Mouse (Mus musculus) adrenal gland, postnatal 36 days (tissue): ENCODE results near the gene Lifr. TPM values are rescaled to one million over a fixed set of nuclear protein-coding genes. Genes with fewer than 3 reads are reported as not detected.

Experiments
- DNase-seq, 2 experiments: peaks; one replicate each; pipeline ENCODE4 v3.0.0; 2021; ENCODE audit warnings: mixed read lengths in 1 of 2
- total RNA-seq, 2 experiments: library from RNA; stranded (reverse); gene quantifications; 2 replicates each; pipeline ENCODE4 v1.2.3; 2021

Gene Lifr
- total RNA-seq, 2 experiments from 2014 or later: 35.8 to 59.6 TPM

DNA sequence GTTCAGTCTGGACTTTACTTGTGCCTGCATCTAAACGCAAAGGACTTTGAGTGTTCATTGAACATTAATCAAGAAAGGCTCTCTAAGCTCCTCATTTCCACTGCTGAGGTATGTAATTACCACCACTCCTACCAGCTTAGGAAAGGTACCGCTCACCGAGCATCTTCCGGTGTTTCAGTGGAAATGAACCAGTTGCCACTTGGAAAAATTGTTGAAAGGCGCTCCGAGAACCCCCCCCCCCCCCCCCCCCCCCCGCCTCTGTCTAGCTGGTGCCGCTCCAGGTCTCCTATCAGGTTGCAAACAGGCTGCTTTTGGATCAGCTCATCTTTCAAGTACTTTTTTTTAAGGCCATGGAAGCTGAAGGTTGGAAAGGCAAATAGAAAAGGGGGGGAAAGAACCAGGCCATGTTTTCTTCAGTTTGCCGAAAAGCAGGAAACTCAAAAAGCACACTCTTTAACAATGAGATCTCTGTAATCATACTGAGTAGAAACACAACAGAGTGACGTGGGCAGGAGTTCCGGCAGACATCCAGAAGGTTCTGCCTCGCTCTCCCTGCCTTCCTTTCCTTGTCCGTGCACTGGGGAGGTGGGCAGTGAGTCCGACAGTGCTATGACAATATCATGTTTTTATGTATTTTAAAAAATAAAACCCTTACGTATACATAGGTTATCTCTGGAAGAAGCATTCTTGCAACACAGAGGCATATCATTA is 9.3 kb upstream of the Lifr start:
- DNase-seq: no peak

GRCm38 (mm10) chr15:7081795-7082194 is 8.6 kb upstream of the Lifr start:
- no peak for DNase-seq

- no peak for DNase-seq
These were observed 7.5 kb upstream of the Lifr start for GRCm38 (mm10) chr15:7082901-7083300.

DNA sequence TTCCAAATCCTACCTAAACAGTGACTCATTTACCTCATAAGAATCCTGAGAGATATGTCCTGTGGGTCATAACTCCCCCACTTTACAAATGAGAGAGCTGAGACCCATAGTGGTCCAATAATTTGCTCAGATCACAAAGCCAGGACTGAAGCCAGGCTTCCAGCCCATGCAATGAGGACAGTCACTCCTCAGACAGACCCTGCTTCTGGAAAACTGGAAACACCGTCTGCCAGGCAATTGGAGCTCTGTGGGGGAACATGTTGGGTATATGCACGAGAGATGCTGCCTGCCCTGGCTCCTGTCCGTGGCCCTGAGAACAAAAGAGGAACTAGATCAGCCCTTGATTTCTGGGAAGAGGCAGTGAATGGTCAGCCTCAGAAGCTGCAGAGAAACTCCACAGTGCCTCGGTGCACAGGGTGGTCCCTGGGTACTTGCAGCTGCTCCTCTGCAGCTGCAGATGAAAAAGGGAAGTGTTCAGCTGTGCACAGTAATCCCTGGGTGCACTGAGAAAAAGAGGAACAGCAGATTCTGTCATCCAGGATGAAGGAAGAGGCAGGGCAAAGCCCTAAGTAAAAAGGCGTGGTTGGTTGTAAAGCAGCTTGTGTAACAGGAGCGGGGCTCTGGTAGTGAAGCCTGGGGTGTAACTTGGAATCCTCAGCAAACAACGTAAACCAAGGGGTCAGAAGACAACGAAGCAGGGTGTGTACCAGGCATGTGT is 5.5 kb upstream of the Lifr start:
- no peak for DNase-seq

- no peak for DNase-seq
These were observed 1.7 kb upstream of the Lifr start for GRCm38 (mm10) chr15:7088691-7089090.

DNA sequence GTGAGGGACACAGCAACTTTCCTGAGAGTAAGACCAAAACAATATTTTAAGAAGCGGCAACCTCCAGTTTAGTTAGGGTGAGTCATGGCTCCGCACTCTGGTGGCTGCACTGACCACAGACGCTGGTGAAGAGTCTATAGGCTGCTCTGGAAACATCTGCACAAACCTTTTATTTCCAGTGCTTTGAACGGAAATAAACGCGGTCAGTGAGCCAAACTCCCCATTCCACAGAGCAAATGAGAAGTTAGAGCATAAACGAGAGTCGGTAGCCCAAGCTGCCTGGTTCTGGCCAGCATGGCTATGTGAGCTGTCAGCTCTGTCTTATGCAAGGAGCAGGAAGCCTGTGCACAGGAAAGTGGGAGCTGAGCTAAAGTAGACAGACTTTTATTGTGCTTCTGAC is 1.9 kb downstream of the Lifr start:
- peak in 1 of 2 experiments; percentile 11 for DNase-seq

- DNase-seq: no peak
These were observed 9.0 kb downstream of the Lifr start for GRCm38 (mm10) chr15:7099406-7099805.

- DNase-seq: peak; percentile 65 to 72
These were observed 9.8 kb downstream of the Lifr start for GRCm38 (mm10) chr15:7100226-7100625.

DNA sequence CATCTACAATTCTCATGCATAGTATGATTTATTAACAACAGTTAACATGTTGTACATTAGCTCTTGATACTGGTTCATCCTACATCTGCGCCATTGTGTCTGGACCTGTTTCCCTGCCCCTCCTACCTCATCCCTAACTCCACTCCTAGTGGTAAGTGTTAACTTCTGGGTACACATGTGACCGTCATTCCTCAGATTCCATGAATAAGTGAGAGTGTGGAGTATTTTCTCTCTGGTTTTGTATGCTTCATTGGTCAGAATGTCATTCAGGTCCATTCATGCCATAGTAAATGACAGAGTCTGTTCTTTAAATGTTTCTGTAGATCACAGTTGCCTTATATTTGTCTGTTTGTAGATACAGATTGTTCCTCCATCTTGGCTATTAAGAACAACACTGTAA is 12.6 kb downstream of the Lifr start:
- DNase-seq: no peak

- DNase-seq: no peak
These were observed 14.8 kb downstream of the Lifr start for GRCm38 (mm10) chr15:7105224-7105623.

GRCm38 (mm10) chr15:7108160-7108559 is 17.7 kb downstream of the Lifr start:
- no peak for DNase-seq

GRCm38 (mm10) chr15:7112227-7112907 is 22.0 kb downstream of the Lifr start:
- no peak for DNase-seq

- no peak for DNase-seq
These were observed 23.5 kb downstream of the Lifr start for GRCm38 (mm10) chr15:7113906-7114305.

DNA sequence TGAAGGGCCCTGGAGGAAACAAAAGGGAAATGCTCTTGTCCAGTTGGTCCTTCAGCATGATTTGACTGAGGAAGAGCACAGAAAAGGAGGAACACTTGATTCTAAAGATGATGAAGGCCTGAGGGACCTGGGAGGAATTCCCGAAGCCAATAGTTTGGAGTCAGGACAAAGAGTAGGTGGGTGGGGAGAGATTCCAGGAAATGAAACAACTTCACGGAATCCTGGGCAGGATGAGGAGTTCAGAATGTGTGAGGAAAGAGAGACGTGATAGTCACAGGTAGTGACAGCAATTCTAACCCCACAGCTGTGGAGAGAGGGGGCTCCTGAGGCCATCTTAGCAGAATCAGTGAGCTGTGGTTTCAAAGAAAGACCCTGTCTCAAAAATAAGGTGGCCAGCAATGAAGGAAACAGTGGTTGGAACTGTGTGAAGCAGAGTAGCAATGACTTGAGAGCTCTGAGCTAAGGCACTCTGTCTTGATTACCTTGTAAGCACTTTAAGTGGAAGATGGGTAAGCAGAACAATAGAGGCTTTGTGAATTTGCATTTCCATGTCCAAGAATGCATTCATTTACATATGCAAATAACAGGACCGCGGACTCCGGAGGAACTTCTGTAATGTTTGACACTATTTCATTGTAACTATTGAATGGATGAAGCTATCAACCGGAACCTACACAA is 25.1 kb downstream of the Lifr start:
- DNase-seq: no peak

DNA sequence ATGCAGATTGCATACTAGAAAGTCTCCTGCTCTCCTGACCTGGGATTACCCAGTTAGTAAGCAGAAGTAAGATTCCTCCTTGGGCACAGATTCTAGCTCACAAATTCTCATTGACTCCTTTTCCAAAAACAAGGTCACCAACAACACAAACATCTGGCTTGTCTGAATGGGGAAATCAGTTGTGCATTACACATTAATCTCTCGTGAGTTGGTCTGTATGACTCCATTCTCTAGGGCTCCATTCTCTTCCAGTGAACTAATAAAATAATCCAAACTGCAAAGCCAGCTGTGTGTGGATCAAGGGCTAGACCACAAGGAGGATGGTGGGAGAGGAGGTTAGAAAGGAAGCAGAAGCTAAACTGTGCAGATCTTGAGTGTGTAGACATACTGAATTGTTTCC is 25.8 kb downstream of the Lifr start:
- no peak for DNase-seq

DNA sequence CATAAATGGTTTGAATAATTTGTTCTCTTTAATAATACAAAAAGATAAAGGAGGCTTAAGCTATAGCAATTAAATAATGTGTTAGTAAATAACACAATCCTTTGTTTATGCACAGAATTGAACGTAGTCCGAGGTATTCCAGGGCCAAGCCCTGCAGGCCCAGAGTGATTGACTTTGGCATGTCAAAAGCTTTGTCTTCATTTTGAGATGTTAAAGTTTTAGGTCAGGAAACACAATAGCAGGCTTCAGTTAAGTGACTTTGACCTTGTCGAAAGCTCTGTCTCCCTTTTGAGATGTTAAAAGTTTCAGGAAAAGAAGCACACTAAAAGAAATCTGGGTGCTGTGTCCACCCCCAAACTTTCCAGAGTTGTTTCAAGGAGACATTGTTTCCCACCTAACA is 26.3 kb downstream of the Lifr start:
- no peak for DNase-seq

- DNase-seq: no peak
These were observed 27.5 kb downstream of the Lifr start for GRCm38 (mm10) chr15:7117944-7118343.

DNA sequence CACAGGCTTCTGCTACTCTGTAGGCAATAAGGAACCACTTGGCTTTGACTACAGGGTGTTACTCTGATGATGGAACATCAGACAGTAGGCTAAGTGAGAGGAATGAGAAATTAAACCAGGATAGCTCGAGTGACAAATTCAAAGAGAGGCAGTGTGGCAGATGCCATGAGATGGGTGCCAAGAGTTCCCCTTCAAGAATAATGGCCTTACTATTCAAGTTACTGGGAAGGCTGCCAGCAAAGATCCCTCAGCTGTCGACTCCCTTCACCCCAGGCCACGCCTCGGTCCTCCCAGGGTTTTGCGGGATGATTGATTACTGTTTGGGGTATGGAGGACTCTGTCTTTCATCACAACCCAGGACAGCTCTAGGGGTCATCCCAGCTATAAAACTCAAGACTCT is 28.4 kb downstream of the Lifr start:
- DNase-seq: peak; percentile 63 to 74

GRCm38 (mm10) chr15:7119930-7120512 is 29.6 kb downstream of the Lifr start:
- no peak for DNase-seq

DNA sequence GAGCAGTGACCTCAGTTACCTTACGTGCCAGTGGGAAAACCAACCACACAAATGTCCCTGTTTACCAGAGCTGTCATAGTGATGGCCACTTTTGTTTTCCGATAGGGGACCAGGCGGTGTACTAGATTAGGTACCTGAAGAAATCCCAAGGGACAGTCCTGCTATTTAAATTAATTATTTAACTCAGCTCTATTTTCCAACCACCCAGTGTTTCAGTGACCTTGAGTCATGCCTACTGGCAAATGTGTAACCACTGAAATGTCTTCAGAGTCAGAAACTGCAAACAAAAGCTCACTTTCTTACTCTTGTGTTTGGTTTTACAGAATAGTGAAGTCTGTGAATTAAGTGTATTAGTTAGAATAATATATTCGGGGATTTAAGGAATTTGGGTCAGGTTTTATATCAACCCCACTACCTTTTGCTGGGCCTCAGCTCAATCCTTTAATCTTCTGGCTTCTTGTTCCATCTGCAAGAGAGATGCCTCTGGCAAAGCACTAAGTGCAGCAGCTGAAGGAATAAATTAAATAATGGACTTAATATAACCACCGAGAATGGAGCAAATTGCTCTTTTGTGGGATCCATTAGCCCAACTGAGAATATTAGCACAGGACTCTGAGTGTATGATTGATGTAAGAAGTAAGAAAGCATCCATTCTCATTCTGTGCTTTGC is 33.5 kb downstream of the Lifr start:
- DNase-seq: no peak

DNA sequence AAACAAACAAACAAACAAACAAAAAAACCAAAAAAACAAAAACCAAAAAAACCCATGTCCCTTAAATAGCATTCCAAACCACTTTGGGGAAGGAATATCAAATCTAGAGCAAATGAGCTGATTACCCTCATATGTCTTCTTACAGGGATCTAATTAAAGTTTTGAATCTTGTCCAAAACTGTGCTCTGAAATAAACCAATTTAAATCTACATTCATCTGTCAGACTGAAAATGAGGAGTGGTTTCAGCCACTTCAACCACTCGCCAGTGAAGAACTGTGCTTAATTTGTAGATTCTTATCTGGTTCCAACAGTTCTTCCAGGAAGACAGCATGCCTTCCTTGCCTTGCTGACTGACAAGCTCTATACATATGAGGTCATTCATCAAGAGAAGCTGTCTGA is 35.8 kb downstream of the Lifr start:
- DNase-seq: no peak

- DNase-seq: peak; percentile 40
These were observed 38.3 kb downstream of the Lifr start for GRCm38 (mm10) chr15:7128627-7129126.
